Mouse (Mus musculus) cerebellum, adult 8-10 months (tissue): ENCODE results near the gene Rnf169.

Experiments used
- DNase-seq: peaks from one replicate; pipeline ENCODE4 v3.0.0; 2022

Gene Rnf169

GRCm38 (mm10) chr7:99889175-99889880 lies 90.9 kb downstream of the Rnf169 start:
- DNase-seq: no peak

- DNase-seq: no peak
Measured at GRCm38 (mm10) chr7:99887743-99888142, 92.5 kb downstream of the Rnf169 start.

- DNase-seq: no peak
Measured at GRCm38 (mm10) chr7:99887230-99887735, 93.0 kb downstream of the Rnf169 start.

GRCm38 (mm10) chr7:99878254-99878653 lies 102.0 kb downstream of the Rnf169 start:
- no peak for DNase-seq

GRCm38 (mm10) chr7:99876345-99876744 lies 103.9 kb downstream of the Rnf169 start:
- peak; percentile 61 for DNase-seq

- no peak for DNase-seq
Measured at GRCm38 (mm10) chr7:99875891-99876290, 104.4 kb downstream of the Rnf169 start.

- DNase-seq: no peak
Measured at GRCm38 (mm10) chr7:99873965-99874364, 106.3 kb downstream of the Rnf169 start.
